10 mouse cellular contexts compared by ENCODE assay signal in genomic region chr8:10871451-10871850, GRCm38 (mm10).
"Had no signal": no experiment of that assay in that cellular context is flagged by ENCODE, and none has a peak within 500 bp of the region (broad histone marks: within the 10 kb centered on the region; RNA-seq: fewer than 3 reads in every experiment).

No protein-coding gene starts in this region.

- H3K4me2 ChIP-seq: kidney, embryonic 15.5 days; limb, embryonic 15.5 days; midbrain, embryonic 13.5 days had no signal

- H3K36me3 ChIP-seq: kidney, embryonic 15.5 days; limb, embryonic 15.5 days; midbrain, embryonic 13.5 days had no signal

- ATAC-seq: intestine, embryonic 16.5 days; midbrain, embryonic 13.5 days had no signal

- H3K4me1 ChIP-seq: limb, embryonic 15.5 days had no signal

- H3K9ac ChIP-seq: kidney, embryonic 15.5 days; limb, embryonic 15.5 days; liver, embryonic 14.5 days; midbrain, embryonic 13.5 days had no signal

- H3K4me3 ChIP-seq: kidney, embryonic 15.5 days; limb, embryonic 15.5 days; midbrain, embryonic 13.5 days had no signal

- DNase-seq: kidney, postnatal 14 days; layer of hippocampus, postnatal 36 days; lung, adult 18-20 months; thymus, postnatal 4 days had no signal

- H3K9me3 ChIP-seq: kidney, embryonic 15.5 days; limb, embryonic 15.5 days; midbrain, embryonic 13.5 days had no signal

- H3K27me3 ChIP-seq: midbrain, embryonic 13.5 days had no signal

- H3K27ac ChIP-seq: kidney, embryonic 15.5 days; limb, embryonic 15.5 days; liver, embryonic 14.5 days; midbrain, embryonic 13.5 days; stomach, postnatal 0 days had no signal
